Mouse (Mus musculus) T-helper 17 cell (primary cell): ENCODE data around the gene Mup1.
"Not testable (repeated sequence)": the region's sequence is repeated elsewhere in the genome, so short reads cannot be mapped to it uniquely, and the experiment has no call there.

Experiments used
- in situ Hi-C, 2 experiments: fragments of 300-600 bp; cut with MboI, MseI; formaldehyde crosslinking; loops; 1 replicate in 1 of 2; 2 replicates in 1 of 2; pipeline ENCODE4 v1.15.1; 2025; ENCODE audit warnings: high pct_unique_total_duplicates in 2 of 2

Mup1 gene

DNA sequence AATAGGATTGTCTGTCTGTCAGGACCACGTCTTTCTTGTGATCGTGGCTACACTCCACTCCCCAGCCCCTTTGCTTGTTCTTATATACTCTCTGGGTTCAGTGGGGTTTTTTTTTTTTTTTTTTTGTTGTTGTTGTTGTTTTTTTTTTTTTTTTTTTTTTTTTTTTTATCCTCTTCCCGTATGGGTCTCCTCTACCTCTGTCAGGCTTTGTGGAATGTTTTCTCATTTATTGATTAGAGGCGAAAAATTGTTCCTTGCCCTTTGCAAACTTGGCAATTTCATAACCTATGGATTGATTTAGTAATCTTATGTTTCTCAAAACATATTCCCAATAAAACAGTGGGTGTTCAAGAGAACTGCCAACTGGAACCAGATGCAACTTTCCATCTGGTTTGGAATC is at the start of gene Mup1:
Gene Mup1 (minus strand): TSS at position 101 of the 400 bp plus-strand sequence.
- in situ Hi-C loops = not testable (repeated sequence)
